Mouse (Mus musculus): ENCODE results near the gene Panx3.

Gene Panx3

DNA sequence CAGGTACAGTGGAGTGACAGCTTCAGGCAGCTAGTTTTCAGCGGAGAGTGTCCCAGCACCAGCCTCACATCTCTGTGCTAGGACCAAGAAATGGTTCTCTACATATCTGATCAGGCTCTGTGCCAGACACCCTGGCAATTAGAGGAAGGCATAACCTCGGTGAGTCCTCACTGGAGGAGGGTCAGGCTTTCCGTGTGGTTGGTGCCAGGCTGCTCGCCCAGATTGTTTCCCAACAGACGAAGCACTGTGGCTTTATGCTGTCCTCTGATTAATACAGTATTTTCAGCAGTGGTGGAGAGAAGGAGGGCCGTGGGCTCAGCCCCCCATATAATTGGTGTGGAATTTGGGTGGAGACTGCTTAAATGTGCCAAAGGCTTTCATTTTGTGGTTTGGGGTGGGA lies at the start of gene Panx3:
TSS of gene Panx3 (minus strand) at position 121 of the 400 bp plus-strand sequence.
- DNase-seq (ENCODE audit: low read depth, low spot score), result no peak

DNA sequence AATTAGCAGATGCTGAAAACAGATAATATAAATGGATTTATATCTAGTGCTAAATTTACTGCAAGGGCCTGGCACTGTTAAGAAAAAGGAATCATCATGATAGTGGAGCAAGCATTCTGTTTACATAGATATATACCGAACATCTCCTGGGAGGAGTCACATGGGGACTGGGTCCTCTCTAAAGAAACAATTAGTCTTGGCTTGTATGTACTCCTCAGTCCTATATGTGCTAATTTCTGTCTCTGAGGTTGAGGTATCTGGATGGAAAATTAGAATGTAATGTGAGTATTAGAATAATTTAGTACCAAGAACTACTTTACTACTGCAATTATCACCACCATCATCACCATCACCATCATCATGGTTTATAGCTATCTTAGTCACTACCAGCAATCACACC lies 47.1 kb upstream of the Panx3 start, which contains the start of gene Olfr160:
TSS of gene Olfr160 (minus strand) at position 101 of the 400 bp plus-strand sequence.
- DNase-seq (ENCODE audit: low read depth, low spot score), result no peak

DNA sequence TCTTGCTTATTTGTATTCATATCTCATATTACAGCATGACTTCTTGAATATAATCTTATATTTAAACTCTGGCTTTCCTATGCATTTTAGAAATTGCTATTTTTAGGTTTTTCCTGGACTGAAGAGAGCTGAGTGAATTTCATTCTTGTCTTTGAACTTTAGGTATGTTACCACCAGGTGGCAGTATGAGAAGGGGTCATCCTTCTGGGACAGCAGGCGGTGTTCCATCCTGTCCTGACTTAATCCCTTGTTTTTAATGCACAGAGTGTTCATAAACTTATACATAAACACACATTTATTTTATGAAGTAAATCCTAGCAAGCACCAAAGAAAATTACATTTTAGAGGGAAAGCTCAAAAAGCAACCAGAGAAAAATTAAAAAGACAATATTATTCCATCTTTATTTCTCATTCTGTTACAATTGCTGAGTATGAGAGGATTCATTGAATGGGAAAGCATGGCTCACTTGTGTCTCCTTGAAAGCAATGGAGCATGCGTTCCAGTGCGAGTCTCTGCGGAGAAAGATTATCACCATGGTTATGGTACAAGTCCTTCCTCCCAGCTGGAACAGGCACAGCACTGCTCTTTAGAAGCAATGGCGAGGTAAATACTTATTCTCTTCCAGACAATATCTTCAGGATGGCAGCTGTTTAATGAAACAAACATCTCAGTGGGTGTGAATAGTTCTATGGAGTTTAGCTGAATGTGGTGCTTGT lies 21.1 kb upstream of the Panx3 start:
- no peak for DNase-seq (ENCODE audit: low read depth, low spot score)

DNA sequence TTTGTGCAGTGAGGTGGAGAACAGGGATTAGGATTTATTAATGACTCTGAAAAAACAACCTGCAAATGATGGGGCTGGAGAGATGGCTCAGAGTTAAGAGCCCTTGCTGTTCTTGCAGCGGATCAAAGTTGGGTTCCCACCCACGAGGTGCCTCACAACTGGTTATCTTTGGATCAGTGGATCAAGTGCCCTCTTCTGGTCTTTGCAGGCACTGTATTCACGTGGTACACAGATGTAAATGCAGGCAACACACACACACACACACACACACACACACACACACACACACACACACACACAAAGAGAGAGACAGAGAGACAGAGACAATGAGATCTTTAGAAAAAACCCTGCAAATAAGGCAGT lies 18.9 kb upstream of the Panx3 start:
- DNase-seq (ENCODE audit: low read depth, low spot score), result no peak

DNA sequence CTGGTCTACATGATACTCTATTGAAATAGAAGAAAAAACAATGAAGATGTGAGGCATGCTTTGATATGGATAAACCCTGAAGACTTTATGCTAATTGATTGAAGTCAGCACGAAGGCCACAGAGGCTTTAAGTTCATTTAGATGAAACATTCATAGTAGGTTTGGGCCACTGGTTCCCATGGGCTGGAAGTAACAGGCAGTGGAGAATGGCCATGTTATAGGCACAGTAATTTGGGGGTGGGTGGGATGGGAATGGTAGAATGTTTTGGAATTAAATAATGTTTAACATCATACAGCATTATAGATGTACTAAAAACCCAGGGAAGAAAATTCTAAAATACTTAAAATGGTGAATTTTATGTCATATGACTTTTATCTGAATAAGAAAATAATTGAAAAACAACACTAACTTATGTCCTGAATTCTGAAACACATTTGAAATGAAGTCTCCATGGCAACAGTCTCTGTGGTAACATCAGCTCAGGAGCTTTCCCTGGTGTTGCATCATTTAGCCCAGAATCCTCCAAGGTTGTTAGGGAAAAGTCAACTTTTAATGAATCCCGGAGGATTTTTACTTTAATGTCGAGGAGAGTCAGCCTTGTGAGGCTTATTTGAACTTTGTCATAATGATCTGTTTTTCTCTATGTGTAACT lies 18.4 kb upstream of the Panx3 start:
- no peak for DNase-seq (ENCODE audit: low read depth, low spot score)

DNA sequence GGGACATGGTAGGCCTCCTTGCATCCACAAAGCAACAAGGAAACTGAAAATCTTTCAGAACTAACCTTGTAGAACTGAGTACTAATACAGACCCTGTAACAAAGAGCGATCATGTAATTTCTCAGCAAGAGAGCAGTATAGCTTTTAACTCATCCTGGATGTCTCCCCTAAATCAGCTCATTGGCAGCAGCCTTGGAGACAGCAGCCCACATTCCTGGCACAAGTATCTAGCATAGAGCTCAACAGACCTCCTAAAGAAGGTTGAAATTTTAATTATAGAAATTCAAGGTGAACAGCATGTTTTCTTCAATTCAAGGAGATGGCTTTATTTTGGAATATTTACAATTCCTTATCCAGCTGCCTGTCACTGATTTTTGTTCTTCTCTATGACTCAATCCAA lies 12.1 kb upstream of the Panx3 start:
- no peak for DNase-seq (ENCODE audit: low read depth, low spot score)

DNA sequence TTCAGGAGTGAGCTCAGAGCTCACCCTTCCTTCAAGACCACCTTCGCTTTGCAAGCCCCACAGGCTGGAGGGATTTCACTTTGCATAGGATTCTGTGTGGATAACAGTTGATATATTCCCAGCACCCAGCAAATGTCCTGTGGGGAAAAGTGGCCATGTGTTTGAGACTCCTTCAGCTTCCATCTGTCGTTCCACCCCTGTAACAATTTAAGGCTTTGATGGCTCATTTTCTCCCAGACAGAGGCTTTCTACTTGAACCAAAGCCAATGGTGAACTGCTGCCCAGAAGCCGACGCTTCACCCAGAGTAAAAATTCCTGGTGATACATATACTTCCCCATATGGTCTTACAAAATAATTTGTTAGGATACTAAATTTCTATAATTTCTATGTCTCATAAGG lies 6.3 kb upstream of the Panx3 start:
- DNase-seq (ENCODE audit: low read depth, low spot score), result no peak

DNA sequence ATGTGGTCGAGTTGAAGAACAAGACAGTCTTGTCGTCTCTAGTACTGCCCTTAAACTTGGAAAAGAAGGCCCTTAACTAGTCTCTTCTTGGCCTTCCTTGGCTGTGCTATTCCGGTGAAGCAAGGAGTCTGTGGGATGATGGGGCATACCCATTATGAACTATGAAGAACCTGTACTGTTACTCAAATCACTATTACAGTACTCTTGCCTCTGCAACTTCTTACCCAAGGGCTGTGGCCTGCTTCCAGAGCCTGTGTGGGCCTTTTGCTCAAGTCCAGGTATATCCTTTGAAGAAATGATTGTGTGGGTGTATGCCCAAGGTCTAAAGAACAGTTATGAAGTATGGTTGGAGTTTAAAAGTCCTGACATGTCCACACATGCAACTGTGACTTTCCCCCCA lies 1.2 kb upstream of the Panx3 start:
- DNase-seq (ENCODE audit: low read depth, low spot score), result no peak

DNA sequence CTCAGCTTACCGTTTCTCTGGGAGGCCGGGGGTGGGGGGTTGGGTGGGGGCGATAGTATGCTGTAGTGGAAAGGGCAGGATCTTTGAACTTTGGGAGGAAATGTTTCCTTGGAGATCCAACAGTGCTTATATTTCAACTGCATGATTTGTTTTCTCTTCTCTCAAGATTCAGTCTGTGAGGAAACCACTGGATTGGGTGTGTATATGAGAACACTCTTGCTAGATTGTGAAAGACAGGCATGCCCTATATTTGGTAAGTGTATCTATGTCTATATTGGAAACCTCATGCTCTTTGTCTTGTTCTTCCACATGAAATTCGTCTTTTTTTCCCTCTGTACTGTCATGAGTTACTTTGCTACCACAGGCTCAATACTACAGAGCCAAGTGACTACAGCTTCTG lies 643 bp upstream of the Panx3 start:
- DNase-seq (ENCODE audit: low read depth, low spot score), result no peak

DNA sequence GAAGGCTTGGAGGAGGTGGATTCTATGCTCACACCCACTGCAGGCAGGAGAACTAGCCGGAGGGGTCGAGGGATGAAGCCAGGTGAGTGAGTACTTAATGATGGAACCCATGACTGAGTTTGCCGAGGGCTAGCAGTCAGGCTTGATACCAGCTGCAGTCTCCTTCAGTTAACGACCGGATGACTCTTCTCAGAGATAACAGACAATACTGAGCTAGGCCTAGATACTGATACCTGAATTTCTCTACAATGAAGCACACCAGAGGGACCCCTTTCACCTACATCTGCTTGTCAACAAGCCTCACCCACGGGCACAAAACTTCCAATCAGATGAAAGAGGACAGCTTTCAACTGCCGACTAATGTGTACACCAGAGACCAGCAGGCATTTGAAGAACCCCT lies 3.0 kb downstream of the Panx3 start:
- DNase-seq (ENCODE audit: low read depth, low spot score), result no peak

DNA sequence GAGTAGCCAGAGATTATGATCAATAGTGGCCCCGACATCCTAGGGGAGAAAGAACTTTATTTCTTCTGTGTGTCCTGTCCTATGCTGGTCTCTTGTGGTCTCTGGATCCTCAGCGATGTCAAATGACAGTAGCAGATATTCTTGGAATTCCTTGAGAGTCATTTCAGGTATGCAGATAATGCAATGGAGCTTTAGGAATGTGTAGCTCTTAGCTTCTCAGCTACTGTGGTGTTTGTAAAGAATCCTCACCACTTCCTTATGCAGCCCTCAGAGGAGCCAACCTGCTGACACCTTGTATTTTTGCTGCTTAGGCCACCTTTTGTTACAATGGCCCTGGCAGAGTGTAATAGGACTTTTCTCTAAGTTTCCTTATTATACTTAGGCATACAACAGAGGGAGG lies 4.4 kb downstream of the Panx3 start:
- no peak for DNase-seq (ENCODE audit: low read depth, low spot score)

DNA sequence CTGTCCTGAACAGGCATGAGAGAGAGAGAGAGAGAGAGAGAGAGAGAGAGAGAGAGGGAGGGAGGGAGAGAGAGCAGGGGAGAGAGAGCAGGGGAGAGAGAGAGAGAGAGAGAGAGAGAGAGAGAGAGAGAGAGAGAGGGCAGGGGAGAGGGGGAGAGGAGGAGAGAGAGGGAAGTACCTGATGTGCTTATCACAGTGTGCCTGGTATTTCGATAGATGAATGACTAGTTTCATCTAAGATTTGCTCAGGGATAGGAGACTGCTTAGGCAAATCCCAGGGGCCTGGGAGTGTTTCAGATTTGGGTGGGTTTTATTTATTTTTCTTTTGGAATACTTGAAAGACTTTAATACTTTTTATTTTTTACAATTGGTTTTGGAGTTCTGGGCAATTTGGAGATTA lies 5.8 kb downstream of the Panx3 start:
- no peak for DNase-seq (ENCODE audit: low read depth, low spot score)

DNA sequence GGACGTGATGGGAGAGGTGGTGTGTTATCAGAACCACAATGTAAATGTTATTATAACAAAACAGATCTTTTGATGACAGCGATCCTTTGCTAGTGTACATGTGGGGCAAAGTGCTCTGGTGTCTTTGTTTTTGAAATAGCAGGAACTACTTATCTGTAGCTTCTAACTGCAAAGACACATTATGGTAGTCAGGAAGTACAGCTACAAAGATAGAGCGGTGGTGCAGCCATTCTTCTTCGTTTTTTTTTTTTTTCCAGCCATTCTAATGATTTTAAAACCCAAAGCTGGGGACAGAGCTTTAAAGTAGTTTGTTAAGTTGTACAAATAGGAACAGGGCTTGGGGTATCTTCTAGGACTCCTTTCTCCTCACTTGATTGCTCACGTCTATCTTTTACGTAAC lies 9.6 kb downstream of the Panx3 start:
- no peak for DNase-seq (ENCODE audit: low read depth, low spot score)

DNA sequence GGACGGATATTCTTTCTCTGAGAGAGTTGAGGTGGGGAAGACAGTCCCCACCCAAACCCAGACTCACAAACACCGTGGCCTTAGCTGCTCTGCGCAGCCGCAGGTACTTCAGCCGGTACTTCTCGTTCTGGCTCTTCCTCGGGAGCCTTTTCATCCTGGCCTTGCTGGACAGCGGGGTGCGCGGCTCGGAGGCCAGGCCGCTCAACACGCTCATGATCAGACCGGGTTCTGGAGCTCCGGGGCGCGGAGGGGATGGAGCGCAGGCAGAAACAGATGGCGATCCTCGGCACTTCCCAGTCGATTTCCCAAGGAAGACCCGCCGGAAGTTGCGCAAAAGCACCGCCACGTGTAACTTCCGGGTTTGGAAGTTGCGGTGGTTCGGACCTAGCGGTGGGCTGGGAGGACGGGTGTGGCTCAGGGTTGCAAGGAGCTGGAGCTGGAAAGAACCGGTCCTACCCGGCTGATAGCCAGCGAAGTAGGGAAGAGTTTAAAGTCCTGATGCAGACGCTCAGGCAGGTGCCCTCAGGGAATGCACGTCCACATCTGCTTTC lies 12.0 kb downstream of the Panx3 start, which contains the start of gene Tbrg1:
TSS of gene Tbrg1 (minus strand) at position 382 of the 551 bp plus-strand sequence.
- DNase-seq (ENCODE audit: low read depth, low spot score), result peak; percentile 94

DNA sequence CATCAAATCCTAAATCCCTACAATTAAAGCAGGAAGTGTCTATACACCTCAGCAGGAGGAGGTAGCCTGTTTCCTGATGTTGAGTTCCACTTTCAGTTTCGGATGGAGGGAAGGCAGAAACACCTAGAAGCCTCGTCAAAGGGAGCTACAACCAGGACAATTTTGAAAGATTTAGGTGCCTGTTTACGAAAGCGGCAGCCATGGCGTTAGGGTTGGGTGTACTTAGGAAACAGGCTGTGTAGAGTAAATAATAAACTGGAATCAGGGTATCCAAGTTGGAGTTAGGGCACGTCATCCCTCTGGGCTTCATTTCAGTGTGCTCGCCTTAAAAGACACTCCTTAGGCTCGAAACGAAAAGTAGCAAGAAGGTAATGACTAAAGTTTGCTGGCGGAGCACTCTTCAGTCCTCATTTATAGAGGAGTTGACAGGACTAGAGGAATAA lies 12.6 kb downstream of the Panx3 start:
- no peak for DNase-seq (ENCODE audit: low read depth, low spot score)

DNA sequence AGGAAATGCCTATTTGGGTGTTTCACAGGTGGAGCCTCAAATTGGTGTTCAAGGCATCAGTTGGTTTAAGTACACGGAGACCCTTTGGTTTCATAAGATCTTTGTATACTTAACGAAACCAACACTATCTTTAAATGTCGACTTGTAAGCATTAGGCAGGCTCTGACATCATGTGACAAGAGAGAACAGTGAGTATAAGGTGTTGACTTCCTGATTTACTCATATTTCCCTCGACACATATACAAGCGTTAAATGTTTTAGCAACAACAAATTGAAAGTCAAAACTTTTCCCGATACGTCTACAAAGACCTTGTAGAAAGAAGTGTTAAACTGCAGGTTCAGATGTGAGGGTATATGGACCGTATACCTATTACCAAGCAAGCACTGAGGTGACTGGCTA lies 13.1 kb downstream of the Panx3 start:
- DNase-seq (ENCODE audit: low read depth, low spot score), result no peak

DNA sequence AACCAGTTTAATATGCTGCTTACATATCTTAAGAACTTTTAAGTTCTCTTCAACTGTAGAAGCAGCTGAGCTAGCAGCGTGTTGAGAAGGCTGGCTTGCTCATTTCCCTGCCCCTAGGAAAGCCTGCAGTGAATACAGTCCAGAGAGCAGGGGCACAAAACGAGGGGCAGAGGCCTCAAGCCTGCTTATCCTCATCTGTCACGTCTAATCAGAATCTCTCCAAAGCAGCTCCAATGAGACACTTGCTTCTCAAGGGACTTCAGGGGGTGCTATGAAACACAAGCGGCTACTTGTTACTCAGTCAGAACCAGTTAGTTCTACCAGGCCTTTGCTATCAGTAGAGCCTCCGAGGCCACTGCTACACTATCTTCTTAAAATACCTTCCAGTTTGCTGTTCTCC lies 15.2 kb downstream of the Panx3 start:
- DNase-seq (ENCODE audit: low read depth, low spot score), result no peak

DNA sequence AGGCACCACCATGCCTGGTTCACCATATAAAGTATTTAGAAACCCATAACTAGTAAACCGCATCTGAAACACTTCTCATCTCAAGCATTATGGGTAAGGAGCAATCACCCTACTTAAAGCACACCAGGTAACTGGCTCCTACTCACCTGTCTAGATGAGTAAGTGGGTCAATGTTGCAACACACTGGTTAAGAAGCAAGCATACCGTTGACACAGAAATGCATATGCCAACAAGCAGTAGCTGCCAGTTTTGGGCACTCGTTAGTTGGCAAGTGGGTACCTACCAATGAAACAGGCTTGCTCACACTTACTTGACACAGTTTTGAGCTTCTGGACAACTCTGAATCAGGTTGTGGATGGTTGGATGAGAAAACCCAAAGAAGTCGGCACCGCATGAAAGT lies 18.4 kb downstream of the Panx3 start:
- DNase-seq (ENCODE audit: low read depth, low spot score), result no peak

DNA sequence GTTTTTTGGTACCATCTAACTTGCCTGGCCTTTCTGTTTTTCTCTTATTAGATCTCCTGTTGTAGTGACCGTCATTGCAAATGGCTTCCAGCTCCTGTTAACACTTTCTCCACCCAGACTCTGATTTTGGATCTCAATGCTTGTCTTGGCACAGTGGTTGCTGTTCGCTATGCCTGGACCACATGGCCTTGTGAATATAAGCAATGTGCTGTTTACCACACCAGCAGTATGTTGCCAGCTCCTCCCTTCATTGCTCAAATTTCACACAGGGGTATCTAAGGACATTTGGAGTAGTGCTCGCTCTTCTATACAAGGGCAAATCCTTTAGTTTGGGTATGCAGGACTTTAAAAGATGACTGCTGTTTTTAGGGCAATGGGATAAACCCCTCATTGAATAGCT lies 22.8 kb downstream of the Panx3 start:
- no peak for DNase-seq (ENCODE audit: low read depth, low spot score)

DNA sequence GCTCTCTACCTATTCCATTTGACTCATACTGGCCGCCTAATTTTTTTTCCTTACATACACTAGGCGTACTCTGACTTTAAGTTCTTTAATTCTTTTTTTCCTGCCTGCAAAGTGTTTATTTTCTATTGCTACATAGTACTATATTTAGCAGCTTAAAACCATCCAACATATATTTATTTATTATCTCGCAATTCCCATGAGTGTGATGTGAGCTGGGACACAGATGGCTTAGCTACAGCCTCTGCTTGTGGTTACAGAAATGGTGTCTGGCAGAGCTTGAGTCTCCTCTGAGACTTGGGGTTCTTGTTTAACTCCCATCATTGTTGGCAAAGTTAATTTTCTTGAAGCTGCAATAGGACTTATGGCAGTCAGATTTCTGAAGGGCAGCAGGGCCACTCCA lies 30.3 kb downstream of the Panx3 start:
- DNase-seq (ENCODE audit: low read depth, low spot score), result no peak

DNA sequence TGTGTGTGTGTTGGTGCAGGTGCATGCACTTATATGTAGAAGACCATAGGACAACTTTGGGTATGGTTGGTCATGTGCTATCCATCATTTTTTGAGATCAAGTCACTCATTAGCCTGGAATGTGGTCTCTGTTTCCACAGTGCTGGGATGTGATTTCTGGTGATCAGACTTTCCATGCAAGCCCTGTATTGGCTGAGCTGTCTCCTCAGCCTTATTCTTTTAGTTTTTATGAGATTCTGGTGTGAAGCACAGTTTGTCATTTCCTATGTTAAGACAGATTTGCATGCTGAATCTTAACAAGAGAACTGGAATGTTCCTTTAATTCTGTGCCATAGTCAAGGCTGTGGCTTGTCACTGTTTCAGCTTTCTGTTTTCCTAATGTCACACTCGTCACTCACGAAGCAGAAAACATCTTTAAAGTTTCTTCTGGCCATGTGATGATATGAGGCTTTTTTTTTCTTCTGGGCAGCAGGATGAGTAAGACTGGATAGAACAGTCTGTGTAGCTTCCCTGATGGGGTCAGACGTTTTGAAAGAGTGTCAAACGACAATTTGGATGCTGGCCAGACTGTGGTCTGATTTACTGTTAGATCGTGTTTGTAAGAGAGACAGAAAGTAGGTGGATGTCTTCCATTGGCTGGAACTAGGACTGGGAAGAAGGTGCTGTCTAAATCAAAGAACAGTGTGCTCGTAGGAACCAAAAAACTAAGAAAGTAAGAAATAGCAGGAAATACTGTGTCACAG lies 32.1 kb downstream of the Panx3 start:
- no peak for DNase-seq (ENCODE audit: low read depth, low spot score)

DNA sequence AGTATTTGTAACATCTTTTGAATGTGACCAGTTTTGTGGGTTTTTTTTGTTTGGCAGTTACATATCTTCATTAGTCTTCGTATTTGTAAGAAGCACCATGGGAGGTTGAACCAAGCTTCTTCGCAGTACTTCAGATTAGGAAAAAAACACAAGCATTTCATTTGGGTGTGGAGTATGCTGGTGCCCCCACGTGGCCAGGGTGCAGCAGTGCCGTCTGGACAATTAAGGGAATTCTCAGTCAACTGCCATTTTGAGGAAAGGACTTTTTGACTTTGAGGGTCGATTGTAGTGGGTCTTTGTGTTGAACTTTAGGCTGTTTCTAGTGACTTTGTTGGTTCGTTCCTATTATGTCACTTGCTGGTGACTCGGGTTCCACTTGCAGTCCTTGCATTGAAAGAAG lies 32.7 kb downstream of the Panx3 start:
- DNase-seq (ENCODE audit: low read depth, low spot score), result no peak

Data from WW6 (cell line).